Mouse (Mus musculus) liver, adult 2 months (tissue): ENCODE results near the gene Gm44502.

Experiments used
- CTCF ChIP-seq: fragments of 200-500 bp; IDR thresholded peaks from 2 replicates; pipeline ENCODE4 v1.5.1; 2011; ENCODE audit warnings: low read depth, low read length, control low read depth
- POLR2A ChIP-seq: fragments of 200-500 bp; IDR thresholded peaks from 2 replicates; pipeline ENCODE4 v1.6.1; 2011; ENCODE audit warnings: low read length, control low read depth; ENCODE audit not compliant: insufficient read depth; ENCODE audit errors: extremely low read depth

GRCm38 (mm10) chr15:89465052-89465451 is 35.6 kb upstream of the Gm44502 start:
- TF ChIP-seq CTCF (no peak), POLR2A (no peak)
